Mouse (Mus musculus) layer of hippocampus, adult 8-10 months (tissue): Measurements from ENCODE around the gene Gm17660. TPM values are rescaled to one million over a fixed set of nuclear protein-coding genes. Genes with fewer than 3 reads are reported as not detected.

Experiments
- DNase-seq, 2 experiments: peaks; one replicate each; pipeline ENCODE4 v3.0.0; 2022; ENCODE audit warnings: low spot score in 2 of 2
- total RNA-seq, 4 experiments: library from RNA; stranded (reverse); gene quantifications; 2 replicates each; pipeline ENCODE4 v1.2.4; 2022

The Gm17660 gene
- total RNA-seq, result under 1 TPM in 1 of 4 experiments, not detected in 3; 0.80 TPM

DNA sequence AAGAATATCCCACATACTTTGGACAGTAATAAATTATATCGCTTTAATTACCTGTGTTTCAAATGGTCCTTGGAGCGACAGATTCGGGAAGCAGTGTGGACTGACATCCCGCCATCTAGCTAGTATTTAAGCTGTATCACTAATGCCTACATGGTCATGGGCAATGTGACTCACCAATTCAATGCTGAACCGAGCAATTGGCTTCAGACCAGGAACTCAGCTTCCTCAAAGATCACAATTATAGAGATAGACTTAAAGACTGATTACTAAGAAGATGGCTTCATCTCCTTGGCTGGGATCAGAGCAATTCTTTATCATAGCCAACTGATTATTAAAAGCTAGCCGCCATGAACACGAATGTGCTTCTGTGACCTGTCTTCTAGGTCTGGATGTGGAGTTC is at the start of gene Gm17660:
TSS of gene Gm17660 (minus strand) at position 101 of the 400 bp plus-strand sequence.
- no peak for DNase-seq

- DNase-seq, result no peak
Measured at GRCm38 (mm10) chr5:104126561-104127320, 49.3 kb upstream of the Gm17660 start.

DNA sequence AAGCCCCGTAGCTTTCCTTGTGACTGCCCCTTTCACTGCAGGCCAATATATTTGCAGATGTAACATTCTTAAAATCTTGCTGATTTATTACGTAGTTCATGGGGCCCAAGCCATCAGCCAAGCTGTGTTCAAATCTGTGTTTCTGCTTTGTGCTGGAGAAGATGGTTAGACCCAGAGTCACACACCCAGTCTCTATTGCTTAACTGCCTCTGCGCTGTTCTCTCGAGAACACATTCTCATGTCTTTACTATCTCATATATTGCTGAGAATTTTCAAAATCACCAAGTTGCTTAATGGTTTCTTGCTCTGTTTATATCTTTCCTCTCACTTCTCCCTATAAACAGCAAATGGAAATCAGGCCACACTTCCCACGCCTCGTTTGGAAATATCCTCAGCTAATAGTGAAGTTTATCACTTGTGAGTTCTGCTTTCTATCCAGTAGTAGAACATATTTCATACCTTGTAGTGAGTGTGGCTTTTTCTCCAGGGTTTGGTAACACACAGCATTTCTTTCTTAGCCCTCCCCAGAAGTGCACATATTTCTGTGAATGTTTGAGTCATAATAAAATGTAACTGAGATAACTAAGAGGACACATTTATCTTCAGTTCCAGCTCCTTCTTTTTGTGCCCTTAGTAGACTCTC is 46.7 kb upstream of the Gm17660 start:
- no peak for DNase-seq

GRCm38 (mm10) chr5:104115890-104116289 is 38.5 kb upstream of the Gm17660 start:
- DNase-seq, result peak in 1 of 2 experiments; percentile 44

GRCm38 (mm10) chr5:104115118-104115517 is 37.7 kb upstream of the Gm17660 start:
- DNase-seq, result peak in 1 of 2 experiments; percentile 38

GRCm38 (mm10) chr5:104113491-104114172 is 36.2 kb upstream of the Gm17660 start, which contains the start of gene Sparcl1:
Sparcl1 (minus strand) TSS chr5:104113733.
- peak; percentile 74 to 82 for DNase-seq

DNA sequence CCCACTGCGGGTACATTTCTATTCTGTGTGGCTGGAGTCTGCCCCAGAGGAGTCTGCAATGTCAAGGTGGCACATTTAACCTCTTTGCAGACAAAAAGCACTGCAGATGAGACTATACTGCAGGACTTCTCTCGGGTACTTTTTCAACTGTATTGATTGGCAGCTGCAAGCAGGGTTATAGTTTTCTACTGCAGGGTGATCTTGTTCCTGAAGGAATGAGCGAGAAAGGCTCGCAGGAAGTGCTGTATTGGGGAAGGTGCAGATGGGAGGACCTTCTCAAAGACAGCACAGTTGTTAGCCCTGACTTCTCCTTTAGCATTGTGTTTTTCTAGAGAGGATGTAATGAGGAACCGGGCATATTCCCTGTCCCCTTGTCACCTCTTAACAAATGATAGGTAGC is 35.1 kb upstream of the Gm17660 start:
- DNase-seq, result no peak

GRCm38 (mm10) chr5:104112016-104112415 is 34.6 kb upstream of the Gm17660 start:
- DNase-seq, result no peak

- DNase-seq, result peak; percentile 67 to 82
Measured at GRCm38 (mm10) chr5:104110171-104110920, 32.9 kb upstream of the Gm17660 start.

DNA sequence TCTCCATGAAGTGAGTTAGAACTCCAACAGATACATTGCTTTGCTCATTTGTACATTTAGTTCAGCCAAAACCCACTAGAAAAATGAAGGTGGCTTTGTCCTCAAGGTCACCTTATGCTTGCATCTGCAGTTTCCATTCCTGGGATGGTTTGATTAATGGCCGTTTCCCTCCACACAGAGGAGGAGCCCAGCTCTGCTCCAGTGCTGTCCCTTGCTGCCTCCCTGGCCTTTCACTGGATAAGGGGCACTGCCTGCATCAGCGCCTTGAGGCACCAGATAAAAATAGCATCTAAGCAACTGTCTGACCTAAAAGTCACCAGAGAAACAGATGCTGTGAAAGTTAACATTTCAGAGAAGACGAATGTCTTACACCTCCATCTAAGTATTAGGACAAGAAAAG is 32.1 kb upstream of the Gm17660 start:
- no peak for DNase-seq

DNA sequence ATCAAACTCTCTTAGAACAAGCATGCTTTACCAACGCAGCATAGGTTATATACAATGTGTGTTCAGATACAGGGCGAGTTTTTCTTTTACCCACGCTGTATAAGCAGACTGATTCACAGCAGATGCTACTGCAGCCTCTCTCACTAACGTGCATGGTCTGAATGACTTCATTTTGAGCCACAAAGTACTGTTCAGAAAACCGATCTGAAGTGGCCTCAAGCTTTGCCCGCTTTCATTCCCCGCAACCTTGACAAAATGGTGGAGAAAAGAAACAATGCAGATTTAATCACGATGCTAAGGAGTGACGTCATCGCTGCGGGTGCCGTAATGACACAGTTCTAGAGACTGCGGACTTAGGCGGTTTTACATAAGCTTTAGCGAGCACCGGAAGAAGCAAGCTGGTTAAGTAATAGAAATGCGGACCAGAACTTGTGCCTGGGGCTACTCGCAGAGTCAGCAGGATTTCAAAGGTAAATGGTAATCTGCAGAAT is 31.5 kb upstream of the Gm17660 start:
- peak; percentile 61 to 73 for DNase-seq

- DNase-seq, result peak in 1 of 2 experiments; percentile 44
Measured at GRCm38 (mm10) chr5:104108127-104108875, 30.9 kb upstream of the Gm17660 start.

GRCm38 (mm10) chr5:104104111-104104510 is 26.7 kb upstream of the Gm17660 start:
- DNase-seq, result no peak

DNA sequence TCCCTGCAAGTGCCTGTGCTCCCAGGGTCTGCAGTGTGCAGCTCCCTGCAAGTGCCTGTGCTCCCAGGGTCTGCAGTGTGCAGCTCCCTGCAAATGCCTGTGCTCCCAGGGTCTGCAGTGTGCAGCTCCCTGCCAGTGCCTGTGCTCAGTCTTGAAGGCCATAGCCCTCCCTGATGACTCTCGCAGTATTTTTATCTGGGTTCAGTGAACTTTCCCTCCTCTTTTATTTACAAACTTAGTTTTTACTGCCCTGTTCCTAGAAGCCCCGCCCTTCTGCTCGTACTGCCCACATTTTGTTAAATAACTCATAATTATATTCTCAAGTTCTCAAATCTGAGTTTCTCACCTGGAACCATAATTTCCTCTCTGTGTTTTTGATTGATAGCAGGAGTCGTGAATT is 25.8 kb upstream of the Gm17660 start:
- DNase-seq, result no peak

- peak in 1 of 2 experiments; percentile 69 for DNase-seq
Measured at GRCm38 (mm10) chr5:104101678-104102531, 24.5 kb upstream of the Gm17660 start.

GRCm38 (mm10) chr5:104096078-104096938 is 18.9 kb upstream of the Gm17660 start:
- DNase-seq, result no peak

DNA sequence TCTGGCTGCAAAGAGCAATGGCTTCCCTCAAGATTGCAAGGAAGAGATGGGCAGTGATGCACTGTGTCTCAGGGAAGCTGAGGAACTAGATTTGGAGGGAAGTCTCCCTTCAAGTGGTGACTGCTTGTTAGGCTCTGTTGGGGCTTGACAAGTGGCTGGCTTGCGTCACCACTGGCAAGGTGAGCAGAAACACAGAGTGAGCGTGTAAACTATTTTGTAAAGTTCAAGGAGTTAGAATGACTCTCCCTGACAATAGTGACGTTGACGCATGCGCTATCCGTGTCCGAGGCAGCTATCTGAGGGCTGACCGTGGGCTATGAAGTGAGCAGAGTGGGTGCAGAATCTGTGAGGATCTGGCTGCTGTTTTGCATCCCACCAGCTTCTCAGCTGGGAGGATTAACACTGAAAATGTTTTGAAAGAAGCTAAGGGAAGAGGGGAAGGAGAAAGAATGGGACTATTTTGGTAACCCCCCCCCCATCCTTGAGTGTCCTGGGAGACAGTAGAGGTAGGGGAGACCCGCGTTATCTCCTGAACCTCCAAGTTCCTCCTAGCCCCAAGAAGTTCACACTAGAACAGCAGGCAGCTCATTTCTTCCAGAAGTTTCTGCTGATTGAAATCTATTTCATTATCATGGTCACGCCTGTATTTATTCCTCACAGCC is 18.1 kb upstream of the Gm17660 start:
- DNase-seq, result no peak

DNA sequence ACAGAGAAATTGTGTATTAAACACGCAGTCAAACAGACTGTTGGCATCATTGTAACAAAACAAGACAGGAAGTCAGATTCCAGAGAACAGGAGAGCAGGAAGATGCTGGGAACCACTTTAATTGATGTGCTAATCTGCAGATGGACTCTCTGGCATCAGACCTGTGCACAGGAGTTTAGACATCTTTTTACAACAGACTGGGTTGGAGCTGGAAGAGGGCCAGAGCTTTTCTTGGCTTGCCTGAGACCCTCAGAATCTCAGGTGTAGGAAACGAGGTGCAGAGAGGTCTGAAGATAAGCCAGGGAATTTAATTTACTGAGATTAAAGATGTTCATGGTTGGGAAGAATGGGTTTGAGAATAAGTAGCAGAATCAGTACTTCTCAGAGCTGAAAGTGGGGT is 12.3 kb upstream of the Gm17660 start:
- no peak for DNase-seq
